Mouse (Mus musculus) heart, postnatal 0 days (tissue): ENCODE results near the gene Mmp25.

Experiments
- CTCF ChIP-seq: IDR thresholded peaks from 2 replicates; pipeline ENCODE4 v1.5.1; 2016; ENCODE audit warnings: antibody characterized with exemption, control low read depth, low read depth
- EP300 ChIP-seq: IDR thresholded peaks from 2 replicates; pipeline ENCODE4 v1.6.1; 2016; ENCODE audit warnings: antibody characterized with exemption, low read depth

- TF ChIP-seq CTCF (no peak), EP300 (no peak)
These were observed 15.8 kb upstream of the Mmp25 start for GRCm38 (mm10) chr17:23660876-23661200.
